Mouse (Mus musculus) thymus, postnatal 0 days (tissue): ENCODE data around the gene Ttc9. TPM values are rescaled to one million over a fixed set of nuclear protein-coding genes. Genes with fewer than 3 reads are reported as not detected.
A peak's percentile ranks its signal among the peaks of the same experiment; 100 is the strongest.

ENCODE experiments used
- DNase-seq: peaks from one replicate; pipeline ENCODE4 v3.0.0-alpha.2; 2015; ENCODE audit warnings: low spot score
- polyA plus RNA-seq: library from polyadenylated mRNA; unstranded; fragments of >200 nt; fragmentation: Nextera tagmentation; extraction: Ambion mirVana; gene quantifications from 2 replicates; pipeline ENCODE4 v1.2.1, GENCODE M21; 2015

The Ttc9 gene
- polyA plus RNA-seq, result 0.13 and 0.44 TPM in 2 replicates

GRCm38 (mm10) chr12:81630915-81631660, at the start of gene Ttc9:
Ttc9 (plus strand) TSS chr12:81631249.
- no peak for DNase-seq

- peak; percentile 98 for DNase-seq
Measured at GRCm38 (mm10) chr12:81594902-81595671, 36.0 kb upstream of the Ttc9 start, which contains the start of gene Med6. Med6 (minus strand) TSS chr12:81595008.

DNA sequence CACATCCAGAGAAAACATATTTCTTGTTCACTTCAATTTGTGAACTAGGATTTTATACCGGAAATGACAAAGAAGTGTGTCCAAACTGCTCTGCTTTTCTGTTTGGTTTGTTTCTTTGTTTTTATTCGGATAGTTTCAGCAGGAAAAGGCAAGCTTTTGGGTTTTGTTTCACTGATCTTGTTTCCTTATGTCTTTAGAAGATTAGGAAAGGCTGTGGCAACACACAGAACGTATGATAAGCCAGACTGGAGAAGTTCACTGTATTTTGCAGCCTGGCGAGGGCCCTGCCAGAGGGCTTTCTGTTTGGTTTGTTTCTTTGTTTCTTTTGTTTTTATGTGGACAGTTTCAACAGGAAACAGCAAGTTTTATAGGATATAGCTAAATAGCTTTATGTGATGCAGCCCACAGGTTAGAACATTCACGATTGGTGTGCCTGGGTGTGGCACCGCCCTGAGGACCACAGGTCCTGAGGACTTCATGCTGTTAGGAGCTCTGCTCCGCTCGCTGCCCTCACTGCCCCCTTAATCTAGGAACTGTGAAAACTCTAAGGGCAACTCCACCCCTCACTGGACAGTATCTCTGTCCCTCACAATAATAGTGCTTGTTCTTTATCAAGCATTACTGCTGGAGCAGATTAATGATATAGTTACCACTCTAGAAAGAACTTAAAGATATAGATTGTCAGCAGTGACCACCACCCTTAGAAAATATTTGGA, 34.3 kb upstream of the Ttc9 start:
- DNase-seq, result no peak

DNA sequence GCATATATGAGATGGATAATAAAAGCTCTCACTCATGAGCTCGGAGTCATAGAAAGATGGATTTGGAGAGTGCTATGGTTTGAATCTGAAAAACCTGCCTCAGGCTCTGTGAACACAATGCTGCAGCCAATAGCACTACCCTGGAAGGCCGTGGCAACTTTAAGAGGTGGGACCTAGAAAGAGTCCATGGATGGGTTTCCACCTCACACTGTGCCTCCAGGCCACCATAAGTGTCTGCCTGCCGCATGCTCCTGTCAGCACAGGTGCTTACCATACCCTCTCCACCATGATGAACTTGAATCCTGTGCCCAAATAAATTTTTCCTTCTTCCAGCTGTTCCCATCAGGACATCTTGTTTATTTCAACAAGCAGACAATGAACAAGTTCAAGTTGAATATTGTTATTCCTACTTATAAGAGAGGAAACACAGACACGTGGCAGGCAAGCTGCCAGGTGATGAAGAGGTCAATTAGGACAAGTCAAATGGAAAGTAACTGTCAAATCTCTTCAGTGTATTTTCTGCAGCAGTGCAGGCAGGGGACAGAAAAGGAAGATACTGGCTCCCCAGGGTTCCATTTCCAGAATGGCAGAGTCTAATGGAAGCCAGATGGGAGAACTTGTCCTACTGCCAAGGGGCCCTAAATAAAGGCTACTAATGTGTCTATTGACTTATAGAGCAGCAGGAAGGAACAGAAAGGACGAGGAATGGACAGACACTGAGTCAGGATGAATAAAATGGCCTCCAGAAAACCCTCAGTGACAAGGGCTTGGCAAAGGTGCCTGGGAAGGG, 25.9 kb upstream of the Ttc9 start:
- DNase-seq, result no peak

GRCm38 (mm10) chr12:81609445-81609844, 21.6 kb upstream of the Ttc9 start:
- DNase-seq, result no peak

- no peak for DNase-seq
Measured at GRCm38 (mm10) chr12:81615807-81616206, 15.2 kb upstream of the Ttc9 start.

- no peak for DNase-seq
Measured at GRCm38 (mm10) chr12:81616980-81617379, 14.1 kb upstream of the Ttc9 start.

GRCm38 (mm10) chr12:81619302-81619701, 11.7 kb upstream of the Ttc9 start:
- DNase-seq, result peak; percentile 72

DNA sequence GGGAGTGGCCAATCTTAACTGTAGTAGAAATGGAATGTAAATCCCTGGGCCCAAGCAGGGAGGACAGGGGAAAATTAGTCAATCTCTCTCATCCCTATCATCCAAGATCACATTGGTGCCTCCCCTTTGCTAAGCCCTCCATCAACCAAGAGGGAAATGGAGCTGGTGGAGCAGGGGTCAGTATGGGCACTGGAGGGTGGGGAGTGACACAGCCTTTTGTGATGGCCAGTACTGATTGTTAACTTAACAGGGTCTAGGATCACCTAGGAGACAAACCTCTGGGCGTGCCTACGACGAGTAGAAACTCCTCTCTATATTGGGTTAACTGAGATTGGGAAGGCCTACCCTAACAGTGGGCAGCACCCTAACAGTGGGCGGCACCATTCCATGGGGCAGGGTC, 7.7 kb upstream of the Ttc9 start:
- DNase-seq, result no peak

DNA sequence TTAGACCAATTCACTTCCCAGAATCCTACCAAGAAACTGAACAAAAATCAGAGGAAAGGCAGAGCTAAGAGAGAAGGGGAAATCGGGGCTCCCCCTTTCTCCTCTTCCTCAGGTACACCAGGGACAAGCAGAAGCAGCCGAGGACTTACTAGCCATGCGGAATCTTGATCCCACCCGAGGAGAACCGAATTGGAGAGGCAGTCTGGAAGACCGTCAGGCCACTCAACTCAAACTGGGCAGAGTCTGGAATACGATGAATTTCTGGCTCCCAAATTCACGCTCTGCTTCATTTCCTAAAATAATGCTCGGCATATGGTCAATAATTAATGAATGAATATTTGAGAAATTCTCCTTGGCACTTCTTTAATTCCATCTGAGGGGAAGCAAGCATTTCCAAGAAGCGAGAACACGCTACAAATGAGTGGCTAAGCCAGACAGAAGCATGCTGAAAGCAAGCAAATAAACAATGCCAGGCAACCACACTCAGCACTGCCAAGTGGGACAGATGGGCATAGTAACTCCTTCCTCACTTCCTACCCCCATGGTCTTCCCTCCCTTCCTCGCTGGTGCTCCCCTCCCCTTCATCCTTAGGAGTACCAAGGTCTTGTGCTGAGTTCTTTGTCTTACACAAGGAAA, 4.7 kb upstream of the Ttc9 start:
- no peak for DNase-seq

DNA sequence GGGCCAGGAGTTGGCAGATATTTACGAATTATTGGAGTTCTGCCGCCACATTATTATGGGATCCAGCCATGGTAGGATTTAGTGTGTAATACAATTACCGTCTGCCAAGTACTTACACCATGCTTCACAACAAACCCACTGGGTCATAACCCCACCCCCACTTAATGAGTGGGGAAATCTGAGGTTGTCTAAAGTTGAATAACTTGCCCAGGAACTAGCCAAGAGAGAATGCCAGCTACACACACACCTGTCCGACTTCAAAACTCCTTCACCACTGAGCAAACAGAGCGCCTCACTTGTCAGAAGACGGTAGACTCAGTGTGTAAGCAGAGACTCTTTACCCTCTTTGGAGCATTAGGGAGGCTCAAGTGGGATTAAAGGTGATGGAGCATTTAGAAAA, 3.6 kb upstream of the Ttc9 start:
- no peak for DNase-seq

- no peak for DNase-seq
Measured at GRCm38 (mm10) chr12:81628091-81628490, 3.0 kb upstream of the Ttc9 start.

DNA sequence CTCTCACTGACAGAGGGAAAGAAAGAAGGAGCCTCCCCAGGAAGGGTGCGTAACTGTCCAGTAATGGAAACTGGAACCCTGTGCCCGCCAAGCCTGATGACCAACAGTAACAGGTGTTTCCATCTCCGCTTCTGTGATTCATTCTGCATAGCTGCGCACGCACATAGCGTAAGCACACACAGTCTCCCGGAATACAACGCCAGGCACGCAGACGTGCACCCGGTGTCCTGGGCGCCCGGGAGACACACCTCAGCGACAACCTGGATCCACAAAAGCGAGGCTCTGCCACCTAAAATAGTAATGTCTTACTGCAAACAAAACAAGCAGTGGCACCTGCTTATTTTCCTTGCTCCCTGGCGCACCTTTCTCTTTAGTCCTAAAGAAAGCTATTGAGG, 532 bp upstream of the Ttc9 start:
- no peak for DNase-seq

DNA sequence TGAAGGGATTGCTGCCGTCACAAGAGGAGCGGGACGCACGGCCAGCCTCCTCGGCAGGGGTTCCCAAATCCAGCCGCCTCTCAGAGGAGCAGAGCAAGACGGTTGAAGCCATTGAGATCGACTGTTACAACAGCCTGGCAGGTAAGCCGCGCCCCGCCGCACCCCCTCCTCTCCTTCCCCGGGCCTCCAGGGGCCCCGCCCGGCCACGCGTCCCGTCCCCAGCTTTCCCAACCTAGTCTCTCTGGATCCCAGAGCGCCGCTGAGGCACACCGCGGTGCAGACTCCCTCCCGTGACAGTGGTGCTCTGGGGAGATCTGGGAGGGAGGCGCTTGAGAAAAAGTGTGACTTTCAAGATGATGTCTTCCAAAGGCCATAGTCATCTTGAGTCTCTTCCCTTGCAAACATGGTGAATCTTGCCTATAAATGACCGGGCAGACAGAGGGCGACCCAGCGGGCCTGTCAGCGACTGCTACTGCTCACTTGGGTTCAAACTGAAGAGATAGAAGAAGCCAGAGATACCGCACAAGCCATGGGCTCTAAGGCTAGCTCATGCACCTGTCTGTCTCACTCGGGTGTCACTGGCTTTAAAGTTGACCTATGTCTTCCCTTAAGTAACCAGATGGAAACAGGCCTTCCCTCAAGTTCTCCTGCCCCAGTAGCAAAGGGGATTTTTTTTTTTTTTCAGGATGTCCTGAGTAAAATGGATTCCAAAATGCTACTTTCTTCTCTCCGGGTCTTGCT, 782 bp downstream of the Ttc9 start:
- DNase-seq, result no peak

GRCm38 (mm10) chr12:81633246-81633645, 2.2 kb downstream of the Ttc9 start:
- DNase-seq, result no peak

DNA sequence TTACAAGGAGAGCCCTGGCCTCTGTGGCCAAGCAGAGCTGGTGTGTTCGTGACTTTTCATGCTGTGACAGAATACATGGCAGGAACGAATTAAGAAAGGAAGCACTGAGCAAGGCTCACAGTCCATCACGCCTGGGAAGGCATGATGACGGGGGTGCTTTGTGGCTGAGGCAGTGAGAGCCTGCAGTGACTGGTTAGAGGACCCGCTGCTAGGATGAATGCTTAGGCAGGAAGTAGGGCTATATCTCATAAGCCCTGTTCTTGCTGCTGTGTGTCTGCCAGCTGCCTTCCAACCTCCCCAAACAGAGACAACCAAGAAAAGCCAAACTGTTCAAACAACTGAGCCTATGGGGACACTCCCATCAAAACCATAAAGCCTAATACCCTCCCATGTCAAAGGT, 9.6 kb downstream of the Ttc9 start:
- no peak for DNase-seq

- DNase-seq, result no peak
Measured at GRCm38 (mm10) chr12:81642361-81643082, 11.5 kb downstream of the Ttc9 start.

- DNase-seq, result no peak
Measured at GRCm38 (mm10) chr12:81646811-81647210, 15.8 kb downstream of the Ttc9 start.

DNA sequence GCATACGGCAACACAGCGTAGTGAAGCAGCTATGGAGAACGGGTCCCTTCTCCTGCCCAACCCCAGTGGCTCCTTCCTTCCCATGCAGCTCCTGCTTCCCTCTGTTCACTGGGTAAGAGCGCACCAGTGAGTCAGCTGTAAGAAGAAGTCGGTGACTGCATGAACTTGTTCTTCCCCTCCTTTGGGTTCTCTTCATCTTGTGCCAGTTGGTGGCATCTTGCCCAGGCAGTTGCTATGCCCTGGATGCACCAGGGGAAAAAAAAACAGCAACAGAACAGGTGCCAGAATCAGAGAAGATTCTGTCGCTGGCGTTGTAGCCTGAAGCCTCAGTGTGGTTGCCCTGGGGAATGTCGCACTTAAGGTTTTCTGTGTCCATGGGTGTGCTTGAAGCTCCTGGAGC, 22.3 kb downstream of the Ttc9 start:
- no peak for DNase-seq
